In the genomic region with DNA sequence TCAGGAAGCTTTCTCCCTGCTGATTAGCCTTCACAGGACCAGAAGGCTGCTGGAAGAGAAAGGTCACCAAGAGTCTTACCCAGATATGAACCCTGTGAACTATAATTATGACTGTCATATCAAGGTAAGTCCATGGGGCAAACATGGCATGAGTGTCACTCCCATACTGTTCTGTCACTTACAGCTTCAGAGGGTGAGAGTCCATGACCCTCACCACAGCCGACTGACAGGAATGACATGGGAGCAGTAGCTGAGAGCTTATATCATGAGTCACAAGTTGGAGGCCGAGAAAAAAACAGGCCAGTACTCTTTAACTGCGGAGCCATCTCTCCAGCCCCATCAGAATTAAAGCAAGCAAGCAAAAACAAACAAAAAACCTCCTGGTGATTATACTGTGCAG, we compare ENCODE assay signal across 27 mouse cellular contexts.
DNase-seq lines count a peak whose midpoint lies in the region; ATAC-seq and TF ChIP-seq lines count a peak whose summit lies in the region.
"Had no signal": no experiment of that assay in that cellular context is flagged by ENCODE, and none has a peak within 500 bp of the region (broad histone marks: within the 10 kb centered on the region; RNA-seq: fewer than 3 reads in every experiment).

No protein-coding gene starts in this region.

- WGBS in lung, postnatal 0 days = 32% methylated on average over 3 of the region's 3 CpGs
- WGBS in limb, embryonic 10.5 days = 77% methylated on average over 3 of the region's 3 CpGs

- H3K9ac ChIP-seq in lung, postnatal 0 days (replicated peaks; ENCODE audit: low read depth) = no peak overlapping the region
- H3K9ac ChIP-seq: heart, embryonic 13.5 days; hindbrain, embryonic 15.5 days; liver, embryonic 15.5 days; neural tube, embryonic 12.5 days had no signal

- no peaks in the 10 kb centered on the region for H3K27me3 ChIP-seq in lung, postnatal 0 days (replicated peaks; ENCODE audit: insufficient read depth, low read length)
- no peaks in the 10 kb centered on the region for H3K27me3 ChIP-seq in limb, embryonic 10.5 days (ENCODE audit: low read depth, poor library complexity, severe bottlenecking)
- H3K27me3 ChIP-seq: heart, embryonic 13.5 days; hindbrain, embryonic 15.5 days; liver, embryonic 15.5 days had no signal

- peak; percentile 8 for DNase-seq in adrenal gland, adult 8-10 months
- no peak for DNase-seq in adrenal gland, postnatal 4 days (ENCODE audit: low spot score in 2 of 2)
- DNase-seq in lung, postnatal 0 days (ENCODE audit: low spot score) = peak; percentile 19
- no peak for DNase-seq in lung, postnatal 10 days
- no peak for DNase-seq in limb, embryonic 10.5 days (ENCODE audit: low spot score)
- DNase-seq in urinary bladder, postnatal 36 days (ENCODE audit: low spot score in 2 of 2) = no peak
- DNase-seq in ovary, adult 18-20 months (ENCODE audit: low spot score) = no peak
- DNase-seq: cerebellum, adult 11 months; cerebellum, adult 9-10 months; cerebellum, postnatal 36 days; gastrocnemius, adult 2 months; heart, postnatal 10 days; kidney, adult 8-10 months; kidney, postnatal 4 days; layer of hippocampus, postnatal 36 days; right cerebral cortex, postnatal 4 days; thymus, postnatal 4 days had no signal

- ATAC-seq in lung, postnatal 0 days = no peak
- ATAC-seq: CD4-positive, CD25-positive, alpha-beta regulatory T cell, adult 4 months; forebrain, embryonic 16.5 days; inflammation-experienced regulatory T-cells, adult 6 months had no signal

- no peaks in the 10 kb centered on the region for H3K36me3 ChIP-seq in lung, postnatal 0 days (ENCODE audit: insufficient read depth, low read length)
- no peaks in the 10 kb centered on the region for H3K36me3 ChIP-seq in limb, embryonic 10.5 days
- H3K36me3 ChIP-seq: heart, embryonic 13.5 days; hindbrain, embryonic 15.5 days; liver, embryonic 15.5 days; midbrain, embryonic 10.5 days; neural tube, embryonic 12.5 days had no signal

- no peak overlapping the region; the same call in 1 of the 2 replicates for H3K27ac ChIP-seq in lung, postnatal 0 days (ENCODE audit: low read length)
- peak overlapping the region; percentile 67 for H3K27ac ChIP-seq in limb, embryonic 10.5 days
- H3K27ac ChIP-seq: gastrocnemius, adult 2 months; heart, embryonic 13.5 days; hindbrain, embryonic 15.5 days; kidney, postnatal 0 days; liver, embryonic 15.5 days; midbrain, embryonic 10.5 days; neural tube, embryonic 12.5 days had no signal

- peaks cover 4% of the 10 kb centered on the region; the same call in 1 of the 2 replicates for H3K4me1 ChIP-seq in lung, postnatal 0 days (ENCODE audit: insufficient read depth, low read depth, low read length)
- H3K4me1 ChIP-seq in limb, embryonic 10.5 days = peaks cover 24% of the 10 kb centered on the region
- H3K4me1 ChIP-seq: hindbrain, embryonic 15.5 days; liver, embryonic 15.5 days had no signal

- no peak for TF ChIP-seq EP300 in lung, postnatal 0 days (IDR thresholded peaks at IDR 0.05)

- TF ChIP-seq CTCF in lung, postnatal 0 days (IDR thresholded peaks at IDR 0.05) = no peak

- no peak overlapping the region for H3K4me3 ChIP-seq in lung, postnatal 0 days (ENCODE audit: low read depth, low read length)
- H3K4me3 ChIP-seq in limb, embryonic 10.5 days = no peak overlapping the region
- H3K4me3 ChIP-seq: gastrocnemius, adult 2 months; heart, embryonic 13.5 days; hindbrain, embryonic 15.5 days; liver, embryonic 15.5 days; midbrain, embryonic 10.5 days; myocyte; neural tube, embryonic 12.5 days had no signal

- no peaks in the 10 kb centered on the region for H3K9me3 ChIP-seq in lung, postnatal 0 days (ENCODE audit: low read length)
- no peaks in the 10 kb centered on the region for H3K9me3 ChIP-seq in limb, embryonic 10.5 days (replicated peaks)
- H3K9me3 ChIP-seq: heart, embryonic 13.5 days; hindbrain, embryonic 15.5 days; liver, embryonic 15.5 days; midbrain, embryonic 10.5 days; neural tube, embryonic 12.5 days had no signal

- H3K4me2 ChIP-seq in lung, postnatal 0 days (replicated peaks; ENCODE audit: low read depth, low read length) = no peak overlapping the region
- H3K4me2 ChIP-seq: heart, embryonic 13.5 days; hindbrain, embryonic 15.5 days; liver, embryonic 15.5 days; neural tube, embryonic 12.5 days had no signal

Comparison
In these comparisons a context has a peak if more than half of its experiments do, and no peak if none do; other contexts are left out.
1. DNase-seq: peak in adrenal gland, adult 8-10 months (single experiment) and lung, postnatal 0 days (single experiment); none in adrenal gland, postnatal 4 days (0 of 2), lung, postnatal 10 days (single experiment), limb, embryonic 10.5 days (single experiment), urinary bladder, postnatal 36 days (0 of 2) and ovary, adult 18-20 months (single experiment).